Mouse (Mus musculus): ENCODE data around the gene Lin7c. TPM values are rescaled to one million over a fixed set of nuclear protein-coding genes. Genes with fewer than 3 reads are reported as not detected.

Gene Lin7c
- total RNA-seq, 1 experiment from 2014 or later: 96.6 TPM

DNA sequence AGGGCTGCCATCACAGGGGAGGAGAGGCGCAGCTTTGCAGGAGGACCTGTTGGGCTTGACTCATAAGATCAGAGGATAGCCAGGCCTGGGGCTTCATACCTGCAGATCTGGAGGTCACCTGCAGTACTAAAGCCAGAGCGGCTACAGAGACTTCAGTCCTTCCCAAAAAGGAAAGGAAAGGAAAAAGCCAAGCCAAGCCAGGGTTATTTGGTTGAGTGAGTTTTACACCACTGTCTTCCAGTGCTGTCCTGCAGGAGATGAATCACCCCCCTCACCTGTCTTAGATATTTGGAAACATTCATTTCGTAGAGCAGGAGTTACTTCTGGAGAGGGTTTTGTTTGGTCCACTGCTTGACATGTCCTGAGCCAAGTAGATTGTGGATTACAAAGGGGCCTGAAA lies 42.5 kb downstream of the Lin7c start:
- ATAC-seq (ENCODE audit: extremely low read depth, insufficient number of reproducible peaks, low FRiP score, poor library complexity, severe bottlenecking): no peak

- ATAC-seq (ENCODE audit: extremely low read depth, insufficient number of reproducible peaks, low FRiP score, poor library complexity, severe bottlenecking): no peak
Observed at GRCm38 (mm10) chr2:109934086-109934485, 43.4 kb downstream of the Lin7c start.

DNA sequence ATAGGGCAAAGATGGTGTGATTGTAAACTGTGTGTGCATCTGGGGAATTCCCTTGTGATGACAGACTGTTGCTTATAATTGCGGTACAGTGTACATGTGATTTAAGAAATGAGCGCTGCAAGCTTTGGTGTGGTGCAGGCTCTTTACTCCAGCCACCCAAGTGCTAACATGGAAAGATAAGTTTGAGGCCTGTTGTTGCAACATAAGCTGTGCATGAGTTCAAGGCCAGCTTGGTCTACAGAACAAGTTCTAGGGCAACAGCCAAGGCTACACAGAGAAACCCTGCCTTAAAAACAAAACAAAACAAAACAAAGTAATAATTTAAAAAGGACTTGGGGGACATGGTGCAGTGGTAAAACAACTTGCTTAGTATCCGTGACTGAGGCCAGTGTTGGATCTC lies 44.5 kb downstream of the Lin7c start:
- no peak for ATAC-seq (ENCODE audit: extremely low read depth, insufficient number of reproducible peaks, low FRiP score, poor library complexity, severe bottlenecking)

DNA sequence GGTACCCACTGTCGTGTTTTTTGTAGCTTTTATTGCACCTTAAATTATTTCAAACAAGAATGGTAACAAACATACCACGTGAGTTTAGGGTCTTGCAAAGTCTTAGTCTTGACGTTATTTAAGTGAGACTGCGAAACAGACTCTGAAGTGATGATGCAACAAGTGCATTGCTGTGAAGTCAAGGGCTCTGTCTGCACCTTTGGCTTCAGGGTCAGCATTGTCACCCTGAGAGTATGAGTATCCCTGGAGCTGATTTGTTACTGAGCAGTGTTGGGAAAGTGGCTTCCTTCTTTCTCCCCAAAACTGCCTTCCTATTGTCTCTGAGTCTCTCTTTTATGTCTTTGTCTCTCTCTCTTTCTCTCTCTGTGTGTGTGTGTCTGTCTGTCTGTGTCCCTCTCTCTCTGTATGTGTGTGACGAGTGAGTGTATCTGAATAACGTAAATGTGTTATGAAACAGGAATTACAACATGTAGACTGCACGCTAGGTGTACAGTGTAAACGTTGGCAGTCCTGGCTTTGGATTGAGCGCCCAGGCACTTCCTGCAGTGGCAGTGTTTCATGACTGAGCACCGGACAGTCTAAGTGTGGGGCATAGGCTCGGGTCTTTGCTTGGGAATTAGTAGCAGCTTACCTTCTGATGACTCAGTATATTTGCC lies 45.2 kb downstream of the Lin7c start:
- no peak for ATAC-seq (ENCODE audit: extremely low read depth, insufficient number of reproducible peaks, low FRiP score, poor library complexity, severe bottlenecking)

- ATAC-seq (ENCODE audit: extremely low read depth, insufficient number of reproducible peaks, low FRiP score, poor library complexity, severe bottlenecking): no peak
Observed at GRCm38 (mm10) chr2:109936410-109936755, 45.7 kb downstream of the Lin7c start.

DNA sequence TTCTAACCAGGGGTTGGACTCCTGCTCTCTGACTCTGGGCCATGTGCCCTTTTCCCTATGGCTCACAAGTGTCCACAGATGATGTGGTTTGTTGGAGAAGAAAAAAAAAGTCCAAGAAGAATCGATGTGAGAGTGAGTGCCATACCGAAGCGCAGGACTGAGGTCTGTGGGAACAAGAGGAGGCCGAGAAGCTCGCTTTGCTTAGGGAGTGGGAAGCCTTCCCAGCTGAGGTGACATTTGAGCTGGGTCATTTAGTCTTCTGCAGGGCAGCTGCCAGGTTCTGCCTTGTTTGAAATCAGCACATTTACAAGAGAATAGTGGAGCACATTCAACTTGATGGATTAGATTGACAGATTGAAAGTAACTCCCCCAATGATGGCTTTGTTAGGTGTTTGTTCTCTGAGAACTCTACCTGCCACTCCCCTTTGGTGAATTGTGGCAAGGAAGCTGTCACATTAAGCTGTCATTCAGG lies 51.4 kb downstream of the Lin7c start:
- ATAC-seq (ENCODE audit: extremely low read depth, insufficient number of reproducible peaks, low FRiP score, poor library complexity, severe bottlenecking): no peak

GRCm38 (mm10) chr2:109942810-109943570 lies 52.3 kb downstream of the Lin7c start:
- ATAC-seq (ENCODE audit: extremely low read depth, insufficient number of reproducible peaks, low FRiP score, poor library complexity, severe bottlenecking): no peak

GRCm38 (mm10) chr2:109944995-109945394 lies 54.3 kb downstream of the Lin7c start:
- no peak for ATAC-seq (ENCODE audit: extremely low read depth, insufficient number of reproducible peaks, low FRiP score, poor library complexity, severe bottlenecking)

GRCm38 (mm10) chr2:109945532-109945931 lies 54.9 kb downstream of the Lin7c start:
- ATAC-seq (ENCODE audit: extremely low read depth, insufficient number of reproducible peaks, low FRiP score, poor library complexity, severe bottlenecking): no peak

- ATAC-seq (ENCODE audit: extremely low read depth, insufficient number of reproducible peaks, low FRiP score, poor library complexity, severe bottlenecking): no peak
Observed at GRCm38 (mm10) chr2:109946426-109946825, 55.8 kb downstream of the Lin7c start.

GRCm38 (mm10) chr2:109949519-109949918 lies 58.9 kb downstream of the Lin7c start:
- no peak for ATAC-seq (ENCODE audit: extremely low read depth, insufficient number of reproducible peaks, low FRiP score, poor library complexity, severe bottlenecking)

DNA sequence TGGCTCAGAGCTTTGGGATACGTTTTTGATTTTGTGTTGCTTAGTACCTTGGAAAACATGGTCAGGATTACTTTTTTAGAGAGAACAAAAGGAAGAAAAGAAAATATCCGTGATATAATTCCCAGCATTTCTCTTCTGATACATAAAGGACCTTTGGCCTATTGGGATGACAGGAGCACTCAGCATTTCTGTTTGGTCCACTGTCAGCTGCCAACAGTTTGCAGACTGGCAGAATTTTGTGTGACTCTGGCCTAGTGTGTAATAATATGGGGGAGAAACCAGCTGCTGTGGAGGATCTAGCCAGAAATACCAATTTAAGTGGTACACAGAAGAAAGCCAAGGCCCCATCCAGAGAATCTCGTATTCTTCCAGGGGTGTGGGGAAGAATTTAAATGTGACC lies 59.7 kb downstream of the Lin7c start:
- ATAC-seq (ENCODE audit: extremely low read depth, insufficient number of reproducible peaks, low FRiP score, poor library complexity, severe bottlenecking): no peak

Other genes starting within 250 kb of the Lin7c start
- not detected in 2 replicates for gene Bdnf, start 216.2 kb upstream of the Lin7c start, total RNA-seq (2017)
- 0.49 and 8.4 TPM in 2 replicates for gene Lgr4, start 26.8 kb downstream of the Lin7c start, total RNA-seq (2017)
- 7.0 and 7.6 TPM in 2 replicates for gene Ccdc34, start 127.0 kb downstream of the Lin7c start, total RNA-seq (2017)